Mouse (Mus musculus) brain, embryonic 14.5 days (tissue): ENCODE measurements around the gene Uck2.

Experiments used
- CTCF ChIP-seq: fragments of 200-500 bp; IDR thresholded peaks from 2 replicates; pipeline ENCODE4 v1.5.1; 2012; ENCODE audit warnings: inconsistent platforms, mild to moderate bottlenecking, moderate library complexity, borderline replicate concordance; ENCODE audit not compliant: insufficient read depth, insufficient read length; ENCODE audit errors: extremely low read depth
- POLR2A ChIP-seq: fragments of 200-500 bp; IDR thresholded peaks from 2 replicates; pipeline ENCODE4 v1.6.1; 2012; ENCODE audit warnings: mild to moderate bottlenecking, inconsistent platforms, borderline replicate concordance; ENCODE audit not compliant: poor library complexity, insufficient read depth, insufficient read length, severe bottlenecking; ENCODE audit errors: extremely low read depth

- TF ChIP-seq POLR2A: no peak
- TF ChIP-seq CTCF: no peak
Measured at GRCm38 (mm10) chr1:167331106-167331505, 46.0 kb upstream of the Uck2 start.
